Mouse (Mus musculus) thymus, adult 2 months (tissue): ENCODE measurements around the gene Mphosph9. TPM values are rescaled to one million over a fixed set of nuclear protein-coding genes. Genes with fewer than 3 reads are reported as not detected.

Experiments used
- DNase-seq: peaks from one replicate; pipeline ENCODE4 v3.0.0; 2021
- H3K27ac ChIP-seq: fragments of 200-500 bp; 2 replicates; pipeline ENCODE4 v1.5.1; 2012; ENCODE audit warnings: low read length, control low read depth; ENCODE audit not compliant: control insufficient read depth, insufficient read depth
- H3K27me3 ChIP-seq: fragments of 200-500 bp; 2 replicates; pipeline ENCODE4 v1.6.1; 2012; ENCODE audit warnings: mild to moderate bottlenecking, low read length, moderate library complexity, mixed read lengths; ENCODE audit not compliant: control insufficient read depth, insufficient read depth
- H3K36me3 ChIP-seq: fragments of 200-500 bp; 2 replicates; pipeline ENCODE4 v1.6.1; 2012; ENCODE audit warnings: mild to moderate bottlenecking, low read length, moderate library complexity; ENCODE audit not compliant: control insufficient read depth, insufficient read depth
- H3K4me1 ChIP-seq: fragments of 200-500 bp; replicated peaks from 2 replicates; pipeline ENCODE4 v1.6.1; 2012; ENCODE audit warnings: low read length; ENCODE audit not compliant: control insufficient read depth, insufficient read depth
- H3K4me3 ChIP-seq: fragments of 200-500 bp; 2 replicates; pipeline ENCODE4 v1.5.1; 2012; ENCODE audit warnings: mild to moderate bottlenecking, low read length, control low read depth, moderate library complexity; ENCODE audit not compliant: control insufficient read depth, insufficient read depth
- CTCF ChIP-seq: fragments of 200-500 bp; IDR thresholded peaks from 2 replicates; pipeline ENCODE4 v1.5.1; 2012; ENCODE audit warnings: mild to moderate bottlenecking, control low read depth, low read length, moderate library complexity, borderline replicate concordance; ENCODE audit not compliant: control insufficient read depth, poor library complexity, insufficient read depth; ENCODE audit errors: extremely low read depth
- POLR2A ChIP-seq: fragments of 200-500 bp; IDR thresholded peaks from 2 replicates; pipeline ENCODE4 v1.6.1; 2012; ENCODE audit warnings: mild to moderate bottlenecking, low read length, control low read depth, moderate library complexity; ENCODE audit not compliant: control insufficient read depth, poor library complexity, insufficient read depth; ENCODE audit errors: extremely low read depth
- WGBS: fragments of 180-500 bp; shearing (Covaris S2); methylation state at CpG from one replicate; pipeline ENCODE4 v1.1.7; 2018; 5-methylcytosine and 5-hydroxymethylcytosine counted together
- polyA plus RNA-seq: library from polyadenylated mRNA; depleted of rRNA; stranded (reverse); fragments of >200 nt; gene quantifications from 2 replicates; pipeline ENCODE4 v1.2.3, GENCODE M21; 2012

Gene Mphosph9
- polyA plus RNA-seq, 1 experiment, result 16.2 TPM

GRCm38 (mm10) chr5:124269661-124270060 lies 58.1 kb downstream of the Mphosph9 start:
- H3K4me1 ChIP-seq, result no peaks in the 10 kb centered on the region; the same call in 1 of the 2 replicates
- no peak overlapping the region for H3K27ac ChIP-seq
- no peaks in the 10 kb centered on the region for H3K27me3 ChIP-seq
- 95% methylated on average over 11 of the region's 11 CpGs for WGBS
- DNase-seq, result no peak
- TF ChIP-seq CTCF (no peak), POLR2A (no peak)
- peaks cover 15% of the 10 kb centered on the region for H3K36me3 ChIP-seq
- H3K4me3 ChIP-seq, result no peak overlapping the region

DNA sequence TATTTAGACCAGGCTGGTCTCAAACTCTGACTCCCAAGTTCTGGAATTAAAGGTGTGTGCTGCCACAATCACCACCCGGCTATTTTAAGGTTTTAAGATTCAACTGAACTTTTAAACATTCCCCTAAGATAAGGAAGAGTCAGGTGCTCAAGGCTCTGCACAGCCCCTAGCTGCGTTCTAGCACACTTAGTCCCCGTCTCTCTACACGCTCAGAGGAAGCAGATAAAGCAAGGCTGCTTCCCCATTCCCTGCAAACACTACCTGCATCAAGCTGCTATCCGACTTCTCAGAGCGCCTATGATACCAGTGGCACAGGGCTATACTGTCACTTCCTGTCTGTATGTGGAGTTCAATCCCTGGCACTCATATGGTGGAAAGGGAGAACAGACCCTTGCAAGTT lies 60.1 kb downstream of the Mphosph9 start:
- Histone ChIP-seq H3K27me3 (no peaks in the 10 kb centered on the region), H3K4me3 (no peak overlapping the region), H3K27ac (no peak overlapping the region), H3K36me3 (peaks cover 31% of the 10 kb centered on the region), H3K4me1 (no peaks in the 10 kb centered on the region; the same call in 1 of the 2 replicates)
- DNase-seq, result no peak
- 94% methylated on average over 6 of the region's 6 CpGs for WGBS
- TF ChIP-seq POLR2A (no peak), CTCF (no peak)

DNA sequence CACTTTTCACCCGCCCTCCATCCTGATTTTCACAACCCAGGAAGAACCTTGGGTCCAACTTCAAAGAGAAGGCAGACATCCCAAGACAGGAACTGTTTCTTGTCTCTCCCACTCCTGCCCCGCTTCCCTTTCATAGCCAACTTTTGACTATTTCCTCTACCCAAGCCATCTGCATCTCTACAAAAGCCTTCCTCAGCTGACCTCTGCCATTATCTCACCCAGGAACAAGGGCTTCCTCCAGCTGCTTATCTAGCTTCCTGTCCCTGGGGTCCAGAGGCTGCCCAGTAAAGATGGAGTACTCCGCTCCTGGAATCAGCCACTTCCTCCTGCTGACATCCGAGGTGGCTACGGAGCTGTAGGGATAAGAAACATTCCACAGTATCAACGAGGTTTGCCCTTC lies 61.0 kb downstream of the Mphosph9 start:
- Histone ChIP-seq H3K27me3 (no peaks in the 10 kb centered on the region), H3K36me3 (peaks cover 33% of the 10 kb centered on the region), H3K4me3 (no peak overlapping the region), H3K27ac (no peak overlapping the region), H3K4me1 (no peaks in the 10 kb centered on the region; the same call in 1 of the 2 replicates)
- 87% methylated on average over 6 of the region's 6 CpGs for WGBS
- DNase-seq, result no peak
- TF ChIP-seq POLR2A, result no peak
- TF ChIP-seq CTCF, result no peak

DNA sequence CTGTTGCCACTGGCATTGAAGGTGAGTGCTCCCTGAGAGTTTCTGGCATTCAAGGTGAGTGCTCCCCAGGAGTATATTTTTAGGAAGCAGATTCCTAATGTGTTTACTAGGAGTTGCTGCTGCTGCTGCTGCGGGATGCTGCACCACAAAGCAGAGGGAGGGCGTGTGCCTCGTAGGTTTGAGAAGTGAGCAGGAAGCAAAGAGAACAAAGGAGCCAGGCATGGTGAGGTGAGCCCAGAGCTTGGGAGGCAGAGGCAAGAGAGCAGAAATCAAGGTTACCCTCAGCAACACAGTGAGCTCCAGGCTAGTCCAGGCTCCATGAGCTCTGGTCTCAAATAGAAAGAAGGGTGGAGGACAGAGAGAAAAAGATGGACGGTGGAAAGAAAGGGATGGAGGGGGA lies 64.5 kb downstream of the Mphosph9 start:
- H3K27ac ChIP-seq, result no peak overlapping the region
- no peak overlapping the region for H3K4me3 ChIP-seq
- no peak for DNase-seq
- WGBS, result 92% methylated on average over 4 of the region's 4 CpGs
- no peaks in the 10 kb centered on the region; the same call in 1 of the 2 replicates for H3K4me1 ChIP-seq
- no peaks in the 10 kb centered on the region for H3K27me3 ChIP-seq
- no peak for TF ChIP-seq POLR2A
- no peak for TF ChIP-seq CTCF
- peaks cover 49% of the 10 kb centered on the region for H3K36me3 ChIP-seq

DNA sequence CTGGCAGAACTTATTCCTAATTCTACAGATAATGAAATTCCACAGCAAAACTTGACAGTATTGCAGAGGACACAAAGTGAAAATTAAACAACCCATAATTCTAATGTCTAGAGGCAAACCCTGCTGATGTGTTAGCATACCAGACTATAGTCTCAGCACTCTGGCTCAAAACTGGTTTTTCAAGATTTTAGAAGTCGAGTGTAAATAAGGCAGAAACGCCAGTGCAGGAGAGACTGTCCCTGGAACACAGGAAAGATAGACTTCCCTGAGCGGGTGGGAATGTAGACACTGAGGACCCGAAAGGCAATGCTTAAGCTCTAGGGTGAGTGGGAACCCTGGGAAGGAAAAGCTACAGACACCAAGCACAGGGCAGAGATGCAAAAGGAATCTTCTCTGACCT lies 65.7 kb downstream of the Mphosph9 start:
- 94% methylated on average over 4 of the region's 4 CpGs for WGBS
- no peak for DNase-seq
- no peak overlapping the region for H3K27ac ChIP-seq
- peaks cover 56% of the 10 kb centered on the region for H3K36me3 ChIP-seq
- H3K27me3 ChIP-seq, result no peaks in the 10 kb centered on the region
- no peaks in the 10 kb centered on the region; the same call in 1 of the 2 replicates for H3K4me1 ChIP-seq
- H3K4me3 ChIP-seq, result no peak overlapping the region
- no peak for TF ChIP-seq POLR2A
- TF ChIP-seq CTCF, result no peak

DNA sequence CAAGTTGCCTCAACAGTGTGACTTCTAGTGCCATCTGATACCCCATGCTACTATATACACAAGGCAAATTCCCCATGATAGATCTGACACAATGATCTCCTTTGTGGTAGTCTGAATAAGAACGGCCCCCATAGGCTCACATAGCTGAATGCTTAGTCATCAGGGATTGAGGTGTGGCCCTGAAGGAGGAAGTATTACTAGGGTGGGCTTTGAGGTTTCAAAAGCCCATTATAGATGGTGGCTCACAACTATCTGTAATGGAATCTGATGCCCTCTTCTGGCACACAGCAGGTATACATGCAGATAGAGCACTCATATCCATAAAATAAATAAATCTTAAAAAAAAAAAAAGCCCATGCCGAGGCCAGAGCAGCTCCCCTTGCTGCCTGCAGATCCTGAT lies 68.6 kb downstream of the Mphosph9 start:
- TF ChIP-seq POLR2A (no peak), CTCF (no peak)
- no peak for DNase-seq
- Histone ChIP-seq H3K27ac (no peak overlapping the region), H3K4me1 (no peaks in the 10 kb centered on the region), H3K4me3 (no peak overlapping the region), H3K36me3 (peaks cover 36% of the 10 kb centered on the region), H3K27me3 (no peaks in the 10 kb centered on the region)
- 53% methylated on average over 2 of the region's 2 CpGs for WGBS

- Histone ChIP-seq H3K27me3 (no peaks in the 10 kb centered on the region), H3K4me3 (no peak overlapping the region), H3K36me3 (peaks cover 29% of the 10 kb centered on the region), H3K27ac (no peak overlapping the region), H3K4me1 (no peaks in the 10 kb centered on the region)
- TF ChIP-seq POLR2A, result no peak
- DNase-seq, result no peak
- 100% methylated on average over 1 of the region's 1 CpGs for WGBS
These were observed 69.7 kb downstream of the Mphosph9 start for GRCm38 (mm10) chr5:124258026-124258425.
